Mouse (Mus musculus) kidney, embryonic 14.5 days (tissue): Measurements from ENCODE around the gene Tjap1. TPM values are rescaled to one million over a fixed set of nuclear protein-coding genes. Genes with fewer than 3 reads are reported as not detected.

Experiments
- ATAC-seq: fragments of 200-750 bp; cut with Nextera tagmentation; 2 replicates; pipeline ENCODE4 v1.8.0; 2017; ENCODE audit warnings: moderate number of reproducible peaks, mild to moderate bottlenecking, moderate TSS enrichment, moderate library complexity; ENCODE audit not compliant: low FRiP score, low TSS enrichment
- H3K27ac ChIP-seq: fragments of 300-500 bp; sonication (generic); 2 replicates; pipeline ENCODE4 v1.5.1; 2014; ENCODE audit warnings: low read depth, mild to moderate bottlenecking, low read length, moderate library complexity, mixed read lengths
- H3K27me3 ChIP-seq: fragments of 300-500 bp; sonication (generic); 2 replicates; pipeline ENCODE4 v1.6.1; 2014; ENCODE audit warnings: mild to moderate bottlenecking, low read length; ENCODE audit not compliant: control insufficient read depth, insufficient read depth
- H3K36me3 ChIP-seq: fragments of 300-500 bp; sonication (generic); 2 replicates; pipeline ENCODE4 v1.6.1; 2014; ENCODE audit warnings: low read length, mixed read lengths; ENCODE audit not compliant: control insufficient read depth, insufficient read depth
- H3K4me1 ChIP-seq: fragments of 300-500 bp; sonication (generic); 2 replicates; pipeline ENCODE4 v1.6.1; 2014; ENCODE audit warnings: low read length, mixed read lengths; ENCODE audit not compliant: control insufficient read depth, insufficient read depth
- H3K4me2 ChIP-seq: fragments of 300-500 bp; sonication (generic); replicated peaks from 2 replicates; pipeline ENCODE4 v1.6.1; 2014; ENCODE audit warnings: low read depth, mild to moderate bottlenecking, low read length
- H3K4me3 ChIP-seq: fragments of 300-500 bp; sonication (generic); 2 replicates; pipeline ENCODE4 v1.5.1; 2014; ENCODE audit warnings: mild to moderate bottlenecking, low read length
- H3K9ac ChIP-seq: fragments of 300-500 bp; sonication (generic); 2 replicates; pipeline ENCODE4 v1.6.1; 2014; ENCODE audit warnings: low read depth, mild to moderate bottlenecking, low read length, moderate library complexity
- H3K9me3 ChIP-seq: fragments of 300-500 bp; sonication (generic); 2 replicates; pipeline ENCODE4 v1.6.1; 2016; ENCODE audit warnings: low read length; ENCODE audit not compliant: control insufficient read depth
- WGBS: fragments of 180-500 bp; shearing (Covaris S2); extraction: QIAGEN DNeasy Blood & Tissue Kit; methylation state at CpG from one replicate; pipeline ENCODE4 v1.1.7; 2014; 5-methylcytosine and 5-hydroxymethylcytosine counted together
- polyA plus RNA-seq: library from polyadenylated mRNA; unstranded; fragments of >200 nt; fragmentation: Nextera tagmentation; extraction: Ambion mirVana; gene quantifications from 2 replicates; pipeline ENCODE4 v1.2.1, GENCODE M21; 2014

The Tjap1 gene
- 38.5 and 39.4 TPM in 2 replicates for polyA plus RNA-seq

DNA sequence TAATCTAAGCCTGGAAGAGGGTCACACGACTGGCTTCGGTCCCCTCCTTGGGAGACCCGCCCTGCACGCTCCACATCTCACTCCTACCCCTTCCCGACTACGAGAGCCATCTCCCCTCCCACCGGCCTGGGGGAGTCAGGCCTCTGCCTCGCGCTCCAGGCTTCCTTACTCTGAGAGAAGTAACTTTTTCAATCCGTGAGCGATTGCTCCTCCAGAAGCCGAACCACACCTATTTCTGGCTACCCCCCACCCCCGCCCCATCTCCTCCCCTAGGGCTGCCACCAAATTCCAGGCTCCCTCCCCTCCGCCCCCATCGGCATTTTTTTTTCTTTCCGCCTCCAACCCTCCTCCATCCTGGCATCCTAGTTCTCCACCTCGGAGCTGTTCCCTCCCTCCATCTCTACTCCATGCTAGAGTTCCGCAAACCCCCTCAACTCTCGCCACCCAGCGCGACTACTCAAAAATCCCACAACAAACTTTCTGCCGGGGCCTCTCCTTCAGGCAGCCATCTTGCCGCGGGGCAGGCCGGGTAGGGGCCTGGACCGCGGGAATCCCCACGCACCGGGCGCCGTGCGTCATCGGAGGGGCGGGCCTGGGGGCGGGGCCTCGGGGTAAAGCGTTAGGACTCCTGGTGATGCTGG is at the start of gene Tjap1:
Tjap1 (minus strand) TSS at position 544 of the 641 bp plus-strand sequence.
- Histone ChIP-seq H3K4me1 (peaks cover 13% of the 10 kb centered on the region), H3K27me3 (no peaks in the 10 kb centered on the region), H3K9ac (peak within 1 kb of the TSS; percentile 82), H3K4me3 (peak within 1 kb of the TSS; percentile 77), H3K36me3 (peaks cover 30% of the 10 kb centered on the region), H3K4me2 (peak within 1 kb of the TSS; percentile 80), H3K27ac (peak within 1 kb of the TSS; percentile 97), H3K9me3 (no peaks in the 10 kb centered on the region)
- WGBS, result under 1% methylated on average over 37 of the region's 37 CpGs
- ATAC-seq, result peak; percentile 95

DNA sequence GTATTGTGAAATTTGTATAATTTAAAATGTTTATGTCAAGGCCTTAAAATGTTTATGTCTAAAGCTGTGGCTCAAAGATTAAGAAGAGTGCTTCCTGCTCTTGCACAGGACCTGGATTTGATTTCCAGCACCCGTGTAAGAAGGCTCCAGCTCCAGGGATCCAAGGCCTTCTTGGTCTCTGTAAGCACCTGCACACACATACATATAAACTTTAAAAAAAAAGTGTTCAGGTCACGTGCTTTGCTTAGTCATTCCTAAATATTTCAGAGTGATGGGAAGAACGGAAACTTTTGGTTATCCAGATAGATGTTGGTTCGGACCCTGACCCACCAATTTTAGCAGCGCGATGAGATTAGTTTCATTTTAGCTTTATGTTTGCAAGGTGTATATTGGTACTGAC is 45.9 kb upstream of the Tjap1 start:
- peak overlapping the region; percentile 82; the same call in 1 of the 2 replicates for H3K27ac ChIP-seq
- 72% methylated on average over 6 of the region's 6 CpGs for WGBS

DNA sequence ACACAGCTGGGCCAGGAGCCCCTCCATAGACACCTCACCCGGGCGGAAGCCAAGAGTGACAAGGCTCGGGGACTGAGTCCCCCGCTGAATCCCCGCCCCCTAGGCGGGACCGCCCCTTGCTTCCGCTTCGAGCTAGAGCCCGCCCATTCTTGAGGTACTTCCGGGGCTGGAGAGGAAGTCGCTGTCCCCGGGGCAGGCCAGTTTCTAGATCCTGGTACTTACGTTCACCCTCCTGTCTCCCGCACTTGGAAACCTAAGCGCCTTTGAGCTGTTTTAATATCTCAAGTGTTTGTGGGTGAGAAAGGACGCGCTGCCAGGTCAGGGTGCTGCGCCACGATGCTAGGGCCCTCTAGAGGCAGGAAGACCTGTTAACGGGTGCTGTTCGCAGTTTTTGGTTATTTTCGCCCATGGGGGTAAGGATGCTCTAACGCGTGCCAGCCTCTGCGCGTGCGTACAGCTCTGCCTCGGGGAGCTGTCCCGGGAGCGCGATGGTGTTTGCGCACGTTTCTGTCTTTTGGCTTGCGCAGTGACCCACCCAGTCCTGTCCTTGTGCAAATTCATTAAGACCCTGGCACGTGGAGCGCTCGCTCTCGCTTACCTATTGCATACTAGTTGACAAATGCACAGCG is 45.2 kb upstream of the Tjap1 start, which contains the start of gene Abcc10:
Abcc10 (minus strand) TSS at position 447 of the 629 bp plus-strand sequence.
- under 1% methylated on average over 40 of the region's 40 CpGs for WGBS
- 0 out of 2 replicates have a peak, but pooled peaks cover 3% of the 10 kb centered on the region for H3K4me1 ChIP-seq

More for the DNA sequence above, 45.9 kb upstream of the Tjap1 start:
- H3K36me3 ChIP-seq, result no peaks in the 10 kb centered on the region
- 0 out of 2 replicates have a peak, but pooled peaks cover 3% of the 10 kb centered on the region for H3K4me1 ChIP-seq
- H3K9me3 ChIP-seq, result no peaks in the 10 kb centered on the region
- H3K4me3 ChIP-seq, result peak overlapping the region; percentile 75; the same call in 1 of the 2 replicates
- H3K27me3 ChIP-seq, result no peaks in the 10 kb centered on the region
- no peak overlapping the region; the same call in 1 of the 2 replicates for H3K9ac ChIP-seq
- H3K4me2 ChIP-seq, result peak overlapping the region; percentile 86
- no peak for ATAC-seq

DNA sequence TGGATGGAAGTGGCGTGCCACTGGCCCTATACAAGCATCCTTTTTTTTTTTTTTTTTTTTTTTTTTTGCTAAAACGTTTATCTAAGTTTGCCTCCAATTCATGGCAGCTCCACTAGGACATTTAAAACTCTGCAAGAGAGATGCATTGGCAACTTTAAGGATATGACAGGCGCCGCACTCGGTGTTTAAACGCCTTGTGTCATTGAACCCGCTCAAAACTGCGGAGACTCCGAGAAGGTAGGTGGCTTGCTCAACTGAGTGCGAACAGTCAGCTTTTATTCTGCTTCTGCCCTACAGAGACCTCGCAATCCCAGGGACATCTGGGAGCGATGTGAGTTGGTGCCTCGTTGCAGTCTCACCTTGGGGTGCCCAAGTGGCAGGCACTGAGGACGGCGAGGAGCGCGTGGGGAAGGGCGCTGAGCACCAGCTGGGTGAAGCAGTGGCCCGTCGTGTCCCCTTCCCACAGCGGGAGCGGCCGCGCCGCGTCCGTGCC is 44.6 kb upstream of the Tjap1 start:
- Histone ChIP-seq H3K4me1 (0 out of 2 replicates have a peak, but pooled peaks cover 3% of the 10 kb centered on the region), H3K9ac (peak overlapping the region; percentile 79), H3K36me3 (no peaks in the 10 kb centered on the region), H3K4me3 (peak overlapping the region; percentile 75), H3K4me2 (peak overlapping the region; percentile 86), H3K27me3 (no peaks in the 10 kb centered on the region), H3K9me3 (no peaks in the 10 kb centered on the region), H3K27ac (peak overlapping the region; percentile 68; the same call in 1 of the 2 replicates)
- no peak for ATAC-seq
- 4% methylated on average over 27 of the region's 27 CpGs for WGBS

More for the DNA sequence above, 45.2 kb upstream of the Tjap1 start, which contains the start of gene Abcc10:
- H3K36me3 ChIP-seq, result no peaks in the 10 kb centered on the region
- no peaks in the 10 kb centered on the region for H3K9me3 ChIP-seq
- H3K9ac ChIP-seq, result peak within 1 kb of the TSS; percentile 79
- H3K27me3 ChIP-seq, result no peaks in the 10 kb centered on the region
- peak within 1 kb of the TSS; percentile 75 for H3K4me3 ChIP-seq
- peak; percentile 98 for ATAC-seq
- peak within 1 kb of the TSS; percentile 86 for H3K4me2 ChIP-seq
- H3K27ac ChIP-seq, result peak within 1 kb of the TSS; percentile 82

DNA sequence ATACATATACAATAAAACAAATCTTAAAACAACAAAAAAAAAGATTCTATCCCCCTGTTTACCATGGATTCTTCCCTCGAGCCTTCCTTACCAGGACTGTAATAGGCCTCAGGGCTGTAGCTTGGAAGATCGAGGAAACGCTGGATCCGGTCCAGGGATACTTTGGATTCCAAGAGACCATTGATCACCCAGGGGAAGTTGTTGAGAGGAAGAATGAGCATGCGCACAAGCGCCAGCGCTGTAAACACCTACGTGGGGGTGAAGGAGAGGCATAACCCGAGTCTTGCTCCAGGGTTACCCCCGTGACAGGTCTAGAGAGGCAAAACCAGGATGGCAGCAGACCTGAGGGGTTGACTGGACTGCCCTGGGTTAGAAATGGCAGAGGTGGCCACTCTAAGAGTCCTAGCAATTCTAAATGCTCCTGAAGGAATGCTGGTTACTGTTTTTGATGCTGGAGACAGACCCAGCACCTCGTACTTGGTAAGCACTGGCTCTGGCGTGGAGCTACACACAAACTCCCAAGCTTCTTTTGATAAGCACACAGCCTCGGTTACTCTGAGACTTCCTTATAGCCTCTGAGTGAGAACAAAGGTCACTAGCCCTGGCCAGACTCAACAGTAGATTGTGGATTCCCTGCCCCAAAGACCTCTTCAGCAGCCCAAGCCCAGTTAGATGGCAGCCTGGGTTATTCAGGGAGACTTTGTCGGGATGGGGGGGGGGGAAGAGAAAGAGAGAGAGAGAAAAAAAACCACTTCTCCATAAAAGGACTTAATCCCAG is 39.4 kb upstream of the Tjap1 start:
- 90% methylated on average over 14 of the region's 14 CpGs for WGBS
- H3K27me3 ChIP-seq, result no peaks in the 10 kb centered on the region
- H3K4me2 ChIP-seq, result no peak overlapping the region
- no peak for ATAC-seq
- H3K4me3 ChIP-seq, result no peak overlapping the region
- no peak overlapping the region for H3K27ac ChIP-seq
- H3K36me3 ChIP-seq, result no peaks in the 10 kb centered on the region
- H3K9ac ChIP-seq, result no peak overlapping the region
- H3K4me1 ChIP-seq, result no peaks in the 10 kb centered on the region
- H3K9me3 ChIP-seq, result no peaks in the 10 kb centered on the region

DNA sequence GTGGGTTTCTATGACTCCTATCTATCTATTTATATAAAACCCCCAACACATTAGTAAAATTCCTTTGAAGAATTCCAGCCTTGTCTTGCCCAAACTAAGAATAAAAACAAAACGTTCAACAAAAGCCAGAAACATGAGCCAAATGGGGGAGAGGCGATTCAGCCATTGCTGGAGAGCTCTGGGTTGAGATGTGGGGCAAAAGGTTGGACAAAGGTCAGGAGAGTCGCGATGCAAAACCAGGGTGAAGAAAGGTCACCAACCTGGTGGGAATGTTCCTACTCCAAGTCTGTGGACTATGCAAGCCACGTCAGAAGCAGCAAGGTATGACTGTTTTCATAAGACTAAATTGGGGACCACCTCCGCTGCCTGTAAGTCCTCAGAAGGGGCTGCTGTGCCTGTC is 37.7 kb upstream of the Tjap1 start:
- no peak overlapping the region for H3K4me2 ChIP-seq

DNA sequence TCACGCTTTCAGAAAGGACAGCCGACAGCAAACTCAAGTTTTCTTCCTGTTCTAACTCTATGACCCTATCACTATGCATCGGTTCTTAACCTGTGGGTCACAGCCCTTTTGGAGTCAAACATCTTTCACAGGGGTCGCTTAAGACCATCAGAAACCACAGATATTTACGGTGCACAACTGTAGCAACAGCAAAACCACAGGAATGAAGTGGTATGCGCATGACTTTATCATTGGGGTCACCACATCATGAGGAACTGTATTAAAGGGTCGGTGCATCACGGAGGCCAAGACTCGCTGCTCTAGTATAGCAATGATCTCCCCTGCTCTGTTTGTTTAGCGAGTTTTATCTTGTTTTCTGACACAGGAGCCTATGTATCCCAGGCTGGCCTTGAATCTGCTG is 33.0 kb upstream of the Tjap1 start:
- no peak overlapping the region for H3K9ac ChIP-seq
- no peaks in the 10 kb centered on the region for H3K36me3 ChIP-seq
- no peak overlapping the region for H3K4me2 ChIP-seq
- H3K4me3 ChIP-seq, result no peak overlapping the region
- H3K27ac ChIP-seq, result no peak overlapping the region
- no peaks in the 10 kb centered on the region for H3K27me3 ChIP-seq
- WGBS, result 84% methylated on average over 10 of the region's 10 CpGs
- H3K4me1 ChIP-seq, result no peaks in the 10 kb centered on the region
- H3K9me3 ChIP-seq, result no peaks in the 10 kb centered on the region
- no peak for ATAC-seq

More for the DNA sequence above, 37.7 kb upstream of the Tjap1 start:
- H3K4me1 ChIP-seq, result no peaks in the 10 kb centered on the region
- 49% methylated on average over 6 of the region's 6 CpGs for WGBS
- no peak for ATAC-seq
- no peaks in the 10 kb centered on the region for H3K27me3 ChIP-seq
- no peaks in the 10 kb centered on the region for H3K9me3 ChIP-seq
- no peaks in the 10 kb centered on the region for H3K36me3 ChIP-seq
- no peak overlapping the region for H3K4me3 ChIP-seq
- no peak overlapping the region for H3K9ac ChIP-seq
- H3K27ac ChIP-seq, result no peak overlapping the region

DNA sequence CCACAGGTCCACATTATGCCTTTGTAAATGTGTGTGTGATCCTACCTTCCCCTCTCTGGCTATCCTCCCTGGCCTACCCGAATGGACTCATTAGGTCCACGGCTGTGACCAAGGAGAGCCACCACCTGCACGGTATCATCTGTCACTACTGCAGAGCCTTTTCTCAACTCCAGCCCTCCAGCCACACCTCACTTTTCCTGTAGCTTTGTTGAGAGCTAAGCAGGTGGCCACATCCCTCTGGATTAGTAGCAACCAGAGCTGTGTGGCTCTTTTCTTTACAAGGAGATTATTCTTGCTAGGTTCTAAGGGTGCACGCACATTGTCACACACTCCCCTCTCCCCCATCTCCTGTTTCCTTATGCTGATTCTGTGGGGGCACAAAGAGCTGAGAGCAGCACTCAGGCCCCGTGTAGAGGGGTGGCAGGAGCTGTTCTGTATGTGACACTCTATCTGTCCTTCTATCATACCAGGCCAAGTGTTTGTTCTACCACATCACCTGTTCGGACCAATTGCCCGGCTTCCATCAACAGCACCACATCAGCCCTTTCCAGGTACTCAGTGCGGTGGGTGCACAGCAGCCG is 30.4 kb upstream of the Tjap1 start:
- WGBS, result 81% methylated on average over 9 of the region's 9 CpGs

More for the DNA sequence above, 30.4 kb upstream of the Tjap1 start:
- Histone ChIP-seq H3K4me1 (no peaks in the 10 kb centered on the region), H3K9me3 (no peaks in the 10 kb centered on the region), H3K4me2 (no peak overlapping the region), H3K27me3 (no peaks in the 10 kb centered on the region), H3K27ac (no peak overlapping the region), H3K4me3 (no peak overlapping the region), H3K9ac (no peak overlapping the region), H3K36me3 (no peaks in the 10 kb centered on the region)
- no peak for ATAC-seq
